Mouse (Mus musculus) thymus, postnatal 0 days (tissue): ENCODE measurements around the gene Chrm3. TPM values are rescaled to one million over a fixed set of nuclear protein-coding genes. Genes with fewer than 3 reads are reported as not detected.

ENCODE experiments used
- DNase-seq: peaks from one replicate; pipeline ENCODE4 v3.0.0-alpha.2; 2015; ENCODE audit warnings: low spot score
- polyA plus RNA-seq: library from polyadenylated mRNA; unstranded; fragments of >200 nt; fragmentation: Nextera tagmentation; extraction: Ambion mirVana; gene quantifications from 2 replicates; pipeline ENCODE4 v1.2.1, GENCODE M21; 2015

Chrm3 gene
- polyA plus RNA-seq, 1 experiment from 2014 or later = 0.16 TPM

- no peak for DNase-seq
Observed at GRCm38 (mm10) chr13:9898664-9899369, 461.8 kb downstream of the Chrm3 start.

- no peak for DNase-seq
Observed at GRCm38 (mm10) chr13:9897231-9897630, 463.4 kb downstream of the Chrm3 start.

- DNase-seq = no peak
Observed at GRCm38 (mm10) chr13:9895045-9895625, 465.5 kb downstream of the Chrm3 start.

GRCm38 (mm10) chr13:9891088-9891487 is 469.6 kb downstream of the Chrm3 start:
- DNase-seq = no peak

- no peak for DNase-seq
Observed at GRCm38 (mm10) chr13:9890460-9890859, 470.2 kb downstream of the Chrm3 start.

GRCm38 (mm10) chr13:9889954-9890353 is 470.7 kb downstream of the Chrm3 start:
- no peak for DNase-seq

- no peak for DNase-seq
Observed at GRCm38 (mm10) chr13:9888284-9888683, 472.4 kb downstream of the Chrm3 start.

GRCm38 (mm10) chr13:9887261-9887660 is 473.4 kb downstream of the Chrm3 start:
- DNase-seq = no peak

- DNase-seq = no peak
Observed at GRCm38 (mm10) chr13:9886465-9887135, 474.0 kb downstream of the Chrm3 start.

GRCm38 (mm10) chr13:9882362-9883282 is 478.0 kb downstream of the Chrm3 start:
- DNase-seq = peak; percentile 61

- DNase-seq = no peak
Observed at GRCm38 (mm10) chr13:9881930-9882329, 478.7 kb downstream of the Chrm3 start.

GRCm38 (mm10) chr13:9880401-9880800 is 480.2 kb downstream of the Chrm3 start:
- DNase-seq = no peak

- DNase-seq = no peak
Observed at GRCm38 (mm10) chr13:9878596-9879010, 482.0 kb downstream of the Chrm3 start.

- DNase-seq = no peak
Observed at GRCm38 (mm10) chr13:9873377-9873776, 487.3 kb downstream of the Chrm3 start.

- no peak for DNase-seq
Observed at GRCm38 (mm10) chr13:9866161-9866560, 494.5 kb downstream of the Chrm3 start.

- no peak for DNase-seq
Observed at GRCm38 (mm10) chr13:9847515-9847914, 513.1 kb downstream of the Chrm3 start.

GRCm38 (mm10) chr13:9846543-9847434 is 513.9 kb downstream of the Chrm3 start:
- peak; percentile 43 for DNase-seq

- DNase-seq = peak; percentile 15
Observed at GRCm38 (mm10) chr13:9834146-9834679, 526.4 kb downstream of the Chrm3 start.

- peak; percentile 42 for DNase-seq
Observed at GRCm38 (mm10) chr13:9826227-9826626, 534.4 kb downstream of the Chrm3 start.
